Mouse (Mus musculus) erythroblast, adult 5-6 weeks (primary cell): ENCODE results near the gene Nifk. TPM values are rescaled to one million over a fixed set of nuclear protein-coding genes. Genes with fewer than 3 reads are reported as not detected.

Source experiments
- ATAC-seq: replicated peaks from 2 replicates; pipeline ENCODE4 v1.8.0; 2016; ENCODE audit warnings: moderate number of reproducible peaks, mild to moderate bottlenecking, moderate TSS enrichment, inconsistent platforms; ENCODE audit not compliant: poor library complexity, low FRiP score, severe bottlenecking
- total RNA-seq, 2 experiments: library from RNA; stranded (forward) in 1 of 2; stranded (reverse) in 1 of 2; fragments of 150-400 nt in 1 of 2; fragments of 200-764, 138-1000 nt in 1 of 2; gene quantifications; 2 replicates each; pipeline versions ENCODE4 v1.2.3 to v1.2.4; 2015 to 2017; ENCODE audit warnings: low replicate concordance in 2 of 2

Gene Nifk
- total RNA-seq (2015; ENCODE audit: low replicate concordance) = 30.6 and 40.5 TPM in 2 replicates
- total RNA-seq (2017; ENCODE audit: low replicate concordance) = 31.8 and 38.3 TPM in 2 replicates

GRCm38 (mm10) chr1:118321661-118322201 is at the start of gene Nifk:
TSS of gene Nifk (plus strand) at chr1:118321839.
- ATAC-seq = peak; percentile 96

- no peak for ATAC-seq
Observed at GRCm38 (mm10) chr1:118275139-118275538, 46.5 kb upstream of the Nifk start.

DNA sequence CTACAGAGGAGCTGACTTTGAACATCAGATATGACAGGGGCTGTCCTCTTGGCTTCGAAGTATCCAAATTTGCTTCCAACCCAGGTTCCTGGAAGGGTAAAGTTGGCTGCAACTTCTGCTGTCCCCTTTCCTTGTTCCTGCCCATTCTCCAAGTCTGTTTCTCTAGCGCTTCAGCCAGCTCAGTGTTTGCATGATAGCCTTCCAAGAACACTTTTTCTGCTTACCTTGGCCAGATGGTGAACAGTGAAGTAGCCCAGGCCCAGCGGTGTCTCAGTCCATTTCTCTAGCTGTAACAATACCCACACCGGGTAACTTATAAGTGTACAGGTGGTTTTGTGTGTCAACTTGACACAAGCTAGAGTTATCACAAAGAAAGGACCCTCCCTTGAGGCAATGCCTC is 29.3 kb upstream of the Nifk start:
- ATAC-seq = no peak

DNA sequence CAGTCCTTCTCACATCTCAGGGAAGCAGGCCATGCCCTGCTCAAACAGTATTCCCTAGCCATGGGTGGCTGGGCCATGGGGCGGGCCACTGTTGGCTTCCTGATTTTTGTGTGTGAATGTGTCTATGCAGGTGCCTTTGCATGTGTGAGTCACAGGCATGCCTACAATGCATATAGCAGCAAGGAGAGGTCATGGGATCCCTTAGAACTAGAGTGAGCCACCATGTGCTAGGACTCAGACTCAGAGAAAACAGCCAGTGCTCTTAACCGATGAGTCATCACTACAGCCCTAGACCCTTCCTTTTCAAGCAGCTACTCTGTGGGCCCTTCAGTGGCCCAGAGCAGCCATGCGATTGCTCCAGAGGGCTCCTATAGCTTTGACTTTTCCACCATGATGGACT is 27.4 kb upstream of the Nifk start:
- no peak for ATAC-seq

GRCm38 (mm10) chr1:118294826-118295225 is 26.8 kb upstream of the Nifk start:
- no peak for ATAC-seq

DNA sequence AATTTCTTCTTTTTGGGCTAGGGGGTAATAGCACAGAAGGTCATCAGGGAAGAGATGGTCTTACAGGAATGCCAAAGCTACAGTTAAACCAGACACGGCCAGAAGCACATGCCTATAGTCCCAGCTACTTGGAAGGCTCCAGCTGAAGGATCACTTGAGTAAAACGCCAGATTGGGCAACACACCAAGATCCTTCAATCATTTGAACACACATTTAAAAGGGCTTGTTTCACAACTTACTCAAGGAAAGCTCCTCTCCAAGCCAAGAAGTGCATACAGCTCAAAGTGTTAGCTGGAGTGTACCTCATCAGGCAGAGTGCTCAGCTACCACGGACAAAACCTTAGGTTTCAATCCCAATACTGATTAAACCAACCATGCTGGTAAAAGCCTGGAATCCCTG is 25.0 kb upstream of the Nifk start:
- ATAC-seq = no peak

GRCm38 (mm10) chr1:118297719-118298118 is 23.9 kb upstream of the Nifk start:
- no peak for ATAC-seq

- ATAC-seq = peak; percentile 91
Observed at GRCm38 (mm10) chr1:118310780-118311621, 10.6 kb upstream of the Nifk start.

DNA sequence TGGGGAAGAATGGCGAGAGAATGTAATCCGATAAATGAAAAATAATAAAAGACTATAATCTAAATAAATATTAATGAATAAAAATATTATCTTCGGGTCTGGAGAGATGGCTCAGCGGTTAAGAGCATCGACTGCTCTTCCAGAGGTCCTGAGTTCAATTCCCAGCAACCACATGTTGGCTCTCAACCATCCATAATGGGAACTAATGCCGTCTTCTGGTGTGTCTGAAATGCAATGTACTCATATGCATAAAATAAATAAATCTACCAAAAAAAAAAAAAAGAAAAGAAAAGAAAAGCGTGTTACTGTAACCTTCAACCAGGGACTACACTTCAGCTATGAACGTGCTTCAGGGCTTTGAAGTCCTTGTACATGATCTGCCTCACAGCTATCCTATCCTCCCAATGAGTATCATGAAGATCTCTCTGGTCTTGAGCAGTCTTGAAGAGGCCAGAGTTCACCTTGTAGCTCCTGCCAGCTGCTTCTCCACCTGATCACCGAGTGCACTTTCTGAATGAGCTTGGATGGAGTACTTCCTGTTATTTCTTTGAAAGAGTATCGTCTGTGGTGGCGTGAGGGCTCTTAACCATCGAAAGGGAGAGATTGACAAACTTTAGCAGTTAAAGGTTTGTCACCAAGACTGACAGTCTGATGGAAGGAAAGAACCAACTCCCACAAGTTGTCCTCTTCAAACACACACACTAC is 9.9 kb upstream of the Nifk start, which contains the start of gene Tsn:
Gene Tsn (minus strand): TSS at position 118 of the 705 bp plus-strand sequence.
- no peak for ATAC-seq

GRCm38 (mm10) chr1:118320696-118321095 is 943 bp upstream of the Nifk start:
- 0 out of 2 replicates have a peak, but pooled peaks have one; percentile 47 for ATAC-seq

- no peak for ATAC-seq
Observed at GRCm38 (mm10) chr1:118334749-118335713, 13.4 kb downstream of the Nifk start.

DNA sequence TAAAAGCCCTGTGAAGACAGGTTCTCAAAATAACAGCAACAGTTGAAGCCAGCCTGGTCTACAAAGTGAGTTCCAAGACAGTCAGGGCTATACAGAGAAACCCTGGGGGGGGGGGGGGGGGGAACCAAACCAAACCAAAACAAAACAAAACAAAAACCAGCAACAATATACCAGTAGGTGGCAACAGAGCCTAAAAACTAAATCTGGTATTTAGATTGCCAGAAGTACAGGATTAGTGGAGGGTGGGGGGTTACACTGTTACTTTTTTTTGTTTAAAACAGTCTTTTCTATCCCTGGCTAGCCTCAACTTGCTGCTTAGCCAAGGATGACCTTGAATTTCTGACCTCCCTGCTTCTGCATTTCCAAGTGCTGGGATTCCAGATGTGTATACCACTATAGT is 14.2 kb downstream of the Nifk start:
- ATAC-seq = no peak

DNA sequence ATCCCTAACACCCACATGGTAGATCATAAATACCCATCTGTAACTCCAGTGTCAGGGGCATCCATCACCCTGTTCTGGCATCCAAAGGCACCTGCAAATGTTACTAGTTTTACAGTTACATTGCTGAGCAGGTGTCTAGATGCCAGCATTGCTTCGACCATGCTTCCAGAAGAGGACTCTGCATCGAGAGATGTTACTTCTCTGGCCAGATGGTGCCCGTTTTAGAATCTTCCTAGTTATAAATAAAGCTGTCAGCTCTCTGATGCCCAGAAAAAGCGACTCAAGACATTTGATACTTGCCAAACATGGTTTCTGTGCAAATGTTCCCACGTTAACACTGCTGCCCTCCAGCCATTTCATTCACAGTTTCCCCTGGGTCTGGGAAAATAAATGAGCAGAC is 16.3 kb downstream of the Nifk start:
- no peak for ATAC-seq

DNA sequence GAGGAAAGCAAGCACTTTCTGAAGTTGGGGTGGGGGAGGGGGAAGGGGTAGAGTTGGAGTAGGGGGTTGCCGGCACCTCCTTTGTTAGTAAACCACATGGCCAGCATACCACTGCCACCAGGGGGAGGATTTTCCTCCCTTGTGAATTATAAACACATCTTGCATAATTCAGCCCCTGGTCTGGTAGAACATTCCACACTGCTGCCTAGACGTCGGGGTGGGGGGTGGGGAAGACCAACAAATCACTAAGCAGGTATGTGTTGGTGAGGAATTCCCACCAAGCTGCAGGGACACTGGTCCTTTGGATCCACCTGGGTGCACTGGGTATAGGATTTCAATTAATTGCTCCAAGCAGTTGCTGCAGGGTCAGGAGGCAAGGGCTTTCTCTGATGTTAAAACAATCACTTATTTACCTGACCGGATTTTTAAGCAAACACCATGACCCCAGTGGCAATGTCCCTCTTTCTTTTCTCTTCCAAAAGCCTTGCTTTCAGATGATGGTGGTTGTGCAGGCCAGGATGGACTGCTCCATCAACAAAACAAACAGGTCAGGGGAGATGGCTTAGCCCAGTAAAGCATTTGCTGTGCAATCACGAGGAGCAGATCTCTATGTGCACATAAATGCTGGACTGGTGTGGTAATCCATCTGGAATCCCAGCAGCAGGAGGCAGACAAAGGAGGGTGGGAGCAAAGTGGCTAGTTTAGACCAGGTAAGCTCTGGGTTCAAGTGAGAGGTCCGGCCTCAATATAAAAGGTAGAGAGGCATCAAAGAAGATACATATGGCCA is 22.2 kb downstream of the Nifk start:
- no peak for ATAC-seq

DNA sequence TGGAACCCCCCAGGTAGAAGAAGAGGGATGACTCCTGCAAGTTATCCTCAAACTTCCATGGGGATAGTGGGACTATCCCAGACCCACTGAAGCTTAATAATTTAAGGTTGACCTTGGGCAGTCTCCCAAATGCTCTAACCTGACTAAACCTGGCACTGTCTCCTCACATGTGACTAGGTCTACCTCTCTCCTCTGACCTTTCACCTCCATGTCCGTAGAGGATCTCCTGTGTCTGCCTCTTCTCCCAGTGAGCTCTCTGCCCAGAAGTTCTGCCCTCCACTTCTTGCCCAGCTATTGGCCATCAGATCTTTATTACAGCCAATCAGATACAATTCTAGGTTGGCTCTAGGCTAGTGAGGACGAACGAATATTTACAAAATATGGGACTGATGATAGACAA is 28.3 kb downstream of the Nifk start:
- ATAC-seq = no peak

- ATAC-seq = no peak
Observed at GRCm38 (mm10) chr1:118359071-118359761, 37.6 kb downstream of the Nifk start.

DNA sequence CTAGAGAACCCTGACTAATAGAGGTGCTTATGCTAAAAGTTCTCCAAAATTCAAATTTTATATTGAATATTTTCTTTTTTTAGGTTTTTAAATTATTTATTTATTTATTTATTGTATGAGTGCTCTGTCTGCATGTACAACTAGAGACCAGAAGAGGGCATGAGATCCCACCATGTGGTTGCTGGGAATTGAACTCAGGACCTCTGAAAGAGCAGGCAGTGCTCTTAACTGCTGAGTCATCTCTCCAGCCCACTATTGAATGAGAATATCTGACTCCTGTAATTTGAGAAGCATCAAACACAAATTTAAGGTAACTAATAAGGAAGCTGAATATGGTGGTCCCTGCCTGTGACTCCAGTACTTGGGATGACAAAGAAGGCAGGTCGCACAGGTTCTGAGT is 46.3 kb downstream of the Nifk start:
- no peak for ATAC-seq

GRCm38 (mm10) chr1:118368721-118369461 is 47.3 kb downstream of the Nifk start:
- no peak for ATAC-seq
